Mouse (Mus musculus): Measurements from ENCODE around the gene Phip. TPM values are rescaled to one million over a fixed set of nuclear protein-coding genes. Genes with fewer than 3 reads are reported as not detected.

Gene Phip
- polyA plus RNA-seq, 1 experiment, result 25.3 TPM

DNA sequence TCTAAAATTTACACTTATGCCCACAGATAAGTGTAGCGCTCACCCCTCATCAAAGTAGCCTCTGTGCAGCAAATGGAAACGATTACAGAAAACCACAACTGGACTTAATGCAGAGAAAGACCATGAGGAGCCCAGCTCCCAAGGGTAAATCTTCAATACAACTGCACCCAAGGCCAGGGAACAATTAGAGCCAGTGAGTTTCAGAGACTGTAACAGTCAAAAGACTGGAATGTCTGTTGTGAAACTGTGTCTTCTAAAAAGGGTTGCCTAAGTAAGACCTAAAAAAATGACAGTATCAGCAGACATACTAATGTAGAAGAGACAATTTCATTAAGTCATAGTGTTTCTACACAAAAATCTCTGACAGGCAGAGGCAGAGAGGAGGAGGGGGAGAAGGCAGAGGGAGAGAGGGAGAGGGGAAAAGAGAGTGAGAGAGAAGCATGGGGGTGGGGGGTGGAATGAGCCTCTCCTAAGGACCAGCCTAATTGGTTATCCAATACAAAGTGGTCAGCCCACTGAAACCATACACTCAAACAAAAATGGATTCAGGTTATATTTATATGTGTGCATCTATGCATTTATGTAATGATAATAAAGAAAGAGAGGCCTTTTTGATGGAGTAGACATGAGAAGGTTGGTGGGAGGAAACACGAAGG, 113.4 kb downstream of the Phip start:
- WGBS, result 85% methylated on average over 3 of the region's 3 CpGs
- TF ChIP-seq CTCF (IDR thresholded peaks at IDR 0.05; ENCODE audit: control insufficient read depth, insufficient read depth, low read length), result no peak
- no peak for TF ChIP-seq POLR2A (IDR thresholded peaks at IDR 0.05; ENCODE audit: borderline replicate concordance, control insufficient read depth, low read depth, low read length)

GRCm38 (mm10) chr9:82861316-82861715, 114.0 kb downstream of the Phip start:
- H3K4me3 ChIP-seq (replicated peaks; ENCODE audit: control insufficient read depth, low read depth, low read length), result no peak overlapping the region
- H3K27ac ChIP-seq (ENCODE audit: control insufficient read depth, insufficient read depth, low read depth, low read length, poor library complexity), result no peak overlapping the region
- H3K4me1 ChIP-seq (ENCODE audit: control insufficient read depth, insufficient read depth, low read length), result no peaks in the 10 kb centered on the region
- TF ChIP-seq CTCF (IDR thresholded peaks at IDR 0.05; ENCODE audit: control insufficient read depth, insufficient read depth, low read length), result no peak
- 74% methylated on average over 4 of the region's 4 CpGs for WGBS

More for the DNA sequence above, 113.4 kb downstream of the Phip start:
- H3K4me3 ChIP-seq (replicated peaks; ENCODE audit: control insufficient read depth, low read depth, low read length), result no peak overlapping the region
- no peaks in the 10 kb centered on the region for H3K4me1 ChIP-seq (ENCODE audit: control insufficient read depth, insufficient read depth, low read length)
- H3K27ac ChIP-seq (ENCODE audit: control insufficient read depth, insufficient read depth, low read depth, low read length, poor library complexity), result no peak overlapping the region

DNA sequence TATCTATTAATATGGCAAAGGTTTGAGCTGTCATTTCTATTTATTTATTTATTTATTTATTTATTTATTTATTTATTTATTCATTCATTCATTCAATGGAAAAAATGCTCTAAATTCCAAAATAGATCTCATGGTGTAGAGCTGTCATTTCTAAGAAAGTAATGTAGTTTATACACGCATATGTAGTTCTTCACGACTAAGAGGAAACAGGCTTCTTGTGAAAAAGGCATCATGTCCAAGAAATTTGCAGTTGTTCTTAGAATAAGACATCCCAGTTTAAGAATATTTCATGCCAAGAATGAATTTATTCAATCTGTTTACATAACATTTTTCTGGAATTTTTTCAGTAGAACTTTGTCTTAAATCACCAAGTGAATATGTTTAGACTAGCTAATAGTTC, 114.5 kb downstream of the Phip start:
- TF ChIP-seq CTCF (IDR thresholded peaks at IDR 0.05; ENCODE audit: control insufficient read depth, insufficient read depth, low read length) (no peak), POLR2A (IDR thresholded peaks at IDR 0.05; ENCODE audit: borderline replicate concordance, control insufficient read depth, low read depth, low read length) (no peak)
- Histone ChIP-seq H3K4me1 (ENCODE audit: control insufficient read depth, insufficient read depth, low read length) (no peaks in the 10 kb centered on the region), H3K27ac (ENCODE audit: control insufficient read depth, insufficient read depth, low read depth, low read length, poor library complexity) (no peak overlapping the region), H3K4me3 (replicated peaks; ENCODE audit: control insufficient read depth, low read depth, low read length) (no peak overlapping the region)
- WGBS, result 87% methylated on average over 2 of the region's 2 CpGs

DNA sequence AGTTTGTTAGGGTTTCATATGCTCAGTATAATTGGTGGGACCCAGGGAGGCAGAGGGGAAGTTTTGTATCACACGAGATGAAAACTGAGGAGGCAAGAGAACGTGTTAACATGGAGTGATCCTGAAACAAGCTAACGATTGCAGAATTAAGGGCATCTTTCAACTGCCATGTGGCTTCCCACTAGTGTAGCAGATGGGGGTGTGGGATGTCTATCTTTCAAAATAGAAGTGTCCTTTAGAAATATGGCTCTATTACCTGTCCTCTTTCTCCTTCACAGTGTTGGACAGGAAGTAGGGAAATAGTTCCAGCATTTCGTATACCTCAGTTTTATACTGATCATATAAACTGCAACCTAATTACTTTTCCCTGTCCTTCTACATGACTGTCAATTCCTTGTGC, 119.1 kb downstream of the Phip start:
- Histone ChIP-seq H3K4me1 (ENCODE audit: control insufficient read depth, insufficient read depth, low read length) (no peaks in the 10 kb centered on the region; the same call in 1 of the 2 replicates), H3K27ac (ENCODE audit: control insufficient read depth, insufficient read depth, low read depth, low read length, poor library complexity) (no peak overlapping the region), H3K4me3 (replicated peaks; ENCODE audit: control insufficient read depth, low read depth, low read length) (no peak overlapping the region)
- TF ChIP-seq POLR2A (IDR thresholded peaks at IDR 0.05; ENCODE audit: borderline replicate concordance, control insufficient read depth, low read depth, low read length) (no peak), CTCF (IDR thresholded peaks at IDR 0.05; ENCODE audit: control insufficient read depth, insufficient read depth, low read length) (no peak)
- 79% methylated on average over 4 of the region's 4 CpGs for WGBS

DNA sequence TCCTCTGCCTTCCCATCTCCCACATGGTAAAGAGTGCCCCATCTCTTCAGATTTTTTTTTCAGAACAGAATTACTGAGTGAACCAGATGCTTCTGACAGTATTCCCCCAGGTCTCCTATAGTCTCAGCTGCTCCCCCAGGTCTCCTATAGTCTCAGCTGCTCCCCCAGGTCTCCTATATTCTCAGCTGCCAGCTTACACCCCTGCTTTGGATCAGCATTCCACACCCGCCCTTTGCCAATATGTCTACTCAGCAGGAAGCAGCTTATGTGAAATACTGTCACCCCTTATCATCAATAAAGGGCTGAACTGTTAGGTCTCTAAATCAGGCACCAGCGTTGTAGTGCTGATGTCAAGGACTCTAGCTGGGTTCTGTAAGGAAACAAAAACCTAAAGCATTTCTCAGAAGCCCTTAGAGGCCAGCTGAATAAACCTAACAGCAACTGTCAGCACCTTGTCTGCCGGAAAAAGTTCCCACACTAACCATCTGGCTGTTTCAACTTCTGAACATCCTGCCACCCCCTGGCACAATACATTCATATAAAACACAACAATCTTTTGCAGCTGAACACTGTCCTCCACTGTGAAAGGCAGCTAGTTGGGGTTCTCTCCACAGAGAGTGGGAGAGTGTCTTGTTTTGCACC, 120.2 kb downstream of the Phip start:
- H3K4me3 ChIP-seq (replicated peaks; ENCODE audit: control insufficient read depth, low read depth, low read length), result no peak overlapping the region
- 49% methylated on average over 3 of the region's 3 CpGs for WGBS
- H3K27ac ChIP-seq (ENCODE audit: control insufficient read depth, insufficient read depth, low read depth, low read length, poor library complexity), result no peak overlapping the region
- TF ChIP-seq CTCF (IDR thresholded peaks at IDR 0.05; ENCODE audit: control insufficient read depth, insufficient read depth, low read length), result no peak
- no peak for TF ChIP-seq POLR2A (IDR thresholded peaks at IDR 0.05; ENCODE audit: borderline replicate concordance, control insufficient read depth, low read depth, low read length)
- H3K4me1 ChIP-seq (ENCODE audit: control insufficient read depth, insufficient read depth, low read length), result no peaks in the 10 kb centered on the region; the same call in 1 of the 2 replicates

DNA sequence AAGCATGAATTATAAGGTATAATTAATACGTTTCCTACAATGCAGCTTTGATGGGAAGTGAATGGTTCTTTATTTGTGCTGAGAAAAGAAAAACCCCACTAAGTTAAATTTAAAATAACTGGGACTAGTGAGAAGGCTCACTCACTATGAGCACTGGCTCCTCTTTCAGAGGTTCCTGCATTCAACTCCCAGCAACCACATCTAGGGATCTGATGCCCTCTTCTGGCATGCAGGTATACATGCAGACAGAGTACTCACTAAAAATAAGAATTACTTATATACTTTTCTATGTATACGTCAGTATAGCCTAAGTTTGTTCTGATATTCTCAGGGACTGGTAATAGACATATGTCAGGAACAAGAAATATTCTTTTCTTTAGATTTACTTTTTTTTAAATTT, 121.3 kb downstream of the Phip start:
- WGBS, result 47% methylated on average over 2 of the region's 2 CpGs
- H3K27ac ChIP-seq (ENCODE audit: control insufficient read depth, insufficient read depth, low read depth, low read length, poor library complexity), result no peak overlapping the region
- TF ChIP-seq CTCF (IDR thresholded peaks at IDR 0.05; ENCODE audit: control insufficient read depth, insufficient read depth, low read length) (no peak), POLR2A (IDR thresholded peaks at IDR 0.05; ENCODE audit: borderline replicate concordance, control insufficient read depth, low read depth, low read length) (no peak)
- H3K4me3 ChIP-seq (replicated peaks; ENCODE audit: control insufficient read depth, low read depth, low read length), result no peak overlapping the region
- no peaks in the 10 kb centered on the region; the same call in 1 of the 2 replicates for H3K4me1 ChIP-seq (ENCODE audit: control insufficient read depth, insufficient read depth, low read length)

- 63% methylated on average over 4 of the region's 4 CpGs for WGBS
- Histone ChIP-seq H3K4me1 (ENCODE audit: control insufficient read depth, insufficient read depth, low read length) (no peaks in the 10 kb centered on the region), H3K27ac (ENCODE audit: control insufficient read depth, insufficient read depth, low read depth, low read length, poor library complexity) (no peak overlapping the region), H3K4me3 (replicated peaks; ENCODE audit: control insufficient read depth, low read depth, low read length) (no peak overlapping the region)
- TF ChIP-seq CTCF (IDR thresholded peaks at IDR 0.05; ENCODE audit: control insufficient read depth, insufficient read depth, low read length) (no peak), POLR2A (IDR thresholded peaks at IDR 0.05; ENCODE audit: borderline replicate concordance, control insufficient read depth, low read depth, low read length) (no peak)
These were observed 132.6 kb downstream of the Phip start for GRCm38 (mm10) chr9:82842671-82843070.

GRCm38 (mm10) chr9:82835921-82836320, 139.4 kb downstream of the Phip start:
- no peak for TF ChIP-seq POLR2A (IDR thresholded peaks at IDR 0.05; ENCODE audit: borderline replicate concordance, control insufficient read depth, low read depth, low read length)
- TF ChIP-seq CTCF (IDR thresholded peaks at IDR 0.05; ENCODE audit: control insufficient read depth, insufficient read depth, low read length), result no peak
- H3K4me1 ChIP-seq (ENCODE audit: control insufficient read depth, insufficient read depth, low read length), result no peaks in the 10 kb centered on the region
- no peak overlapping the region for H3K27ac ChIP-seq (ENCODE audit: control insufficient read depth, insufficient read depth, low read depth, low read length, poor library complexity)
- no peak overlapping the region for H3K4me3 ChIP-seq (replicated peaks; ENCODE audit: control insufficient read depth, low read depth, low read length)
- 77% methylated on average over 6 of the region's 6 CpGs for WGBS
